Mouse (Mus musculus): Measurements from ENCODE around the gene Luc7l.

Luc7l gene

DNA sequence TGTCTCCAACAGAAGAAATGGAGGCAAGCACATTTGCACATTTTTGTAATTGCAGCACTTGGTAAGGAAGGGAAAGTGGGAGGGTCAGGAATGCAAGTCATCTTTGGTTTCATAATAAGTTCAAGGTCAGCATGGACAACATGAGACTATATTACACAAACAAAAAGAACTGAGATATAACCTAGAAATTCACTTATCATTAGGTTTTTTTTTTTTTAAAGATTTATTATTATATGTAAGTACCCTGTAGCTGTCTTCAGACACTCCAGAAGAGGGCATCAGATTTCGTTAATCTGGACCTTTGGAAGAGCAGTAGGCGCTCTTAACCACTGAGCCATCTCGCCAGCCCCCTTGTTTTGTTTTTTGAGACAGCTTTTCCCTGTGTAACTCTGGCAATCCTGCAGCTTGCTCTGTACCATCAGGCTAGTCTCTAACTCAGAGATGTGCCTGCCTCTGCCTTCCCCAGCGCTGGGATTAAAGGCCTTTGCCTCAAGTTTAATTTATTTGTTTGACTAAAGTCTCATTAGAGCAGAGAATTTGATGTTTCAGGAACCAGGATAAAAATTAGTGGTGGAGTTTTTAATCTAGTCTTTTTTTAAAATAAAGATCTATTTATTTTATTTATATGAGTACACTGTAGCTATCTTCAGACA lies 684 bp upstream of the Luc7l start:
- WGBS, result 59% methylated on average over 4 of the region's 4 CpGs

DNA sequence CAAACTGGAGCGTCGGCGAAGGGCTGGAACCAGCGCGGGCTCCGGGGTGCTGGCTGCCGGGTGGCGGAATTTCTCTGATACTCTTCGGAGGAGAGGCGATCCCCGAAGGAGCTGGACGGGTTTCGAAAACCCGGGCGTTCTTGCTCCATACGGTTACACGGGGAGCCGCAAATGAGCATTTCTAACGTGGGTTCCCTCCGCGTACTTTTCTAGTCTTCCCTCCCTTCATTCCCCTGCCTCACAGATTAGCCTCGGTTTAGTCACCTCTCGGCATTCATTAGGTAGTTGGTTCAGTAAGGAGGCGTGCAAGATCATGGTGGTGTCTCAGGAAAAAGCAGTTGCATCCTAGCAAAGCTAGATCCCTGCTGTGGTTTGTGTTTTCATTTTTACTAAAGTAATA lies 703 bp downstream of the Luc7l start:
- WGBS, result under 1% methylated on average over 24 of the region's 24 CpGs

DNA sequence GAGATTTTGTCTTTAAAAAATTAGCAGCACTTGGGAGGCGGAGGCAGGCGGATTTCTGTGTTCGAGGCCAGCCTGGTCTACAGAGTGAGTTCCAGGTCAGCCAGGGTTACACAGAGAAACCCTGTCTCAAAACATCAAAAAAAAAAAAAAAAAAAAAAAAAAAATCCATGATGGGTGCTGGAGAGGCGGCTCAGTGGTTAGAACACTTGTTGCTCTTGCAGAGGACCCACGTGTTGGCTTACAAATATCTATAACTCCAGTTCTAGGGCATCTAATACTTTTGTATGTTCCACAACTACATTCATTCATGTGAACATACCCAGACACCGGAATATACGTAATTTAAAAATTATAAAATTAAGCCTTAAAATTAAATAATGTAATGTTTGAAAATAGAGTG lies 2.6 kb downstream of the Luc7l start:
- WGBS, result 95% methylated on average over 7 of the region's 7 CpGs

DNA sequence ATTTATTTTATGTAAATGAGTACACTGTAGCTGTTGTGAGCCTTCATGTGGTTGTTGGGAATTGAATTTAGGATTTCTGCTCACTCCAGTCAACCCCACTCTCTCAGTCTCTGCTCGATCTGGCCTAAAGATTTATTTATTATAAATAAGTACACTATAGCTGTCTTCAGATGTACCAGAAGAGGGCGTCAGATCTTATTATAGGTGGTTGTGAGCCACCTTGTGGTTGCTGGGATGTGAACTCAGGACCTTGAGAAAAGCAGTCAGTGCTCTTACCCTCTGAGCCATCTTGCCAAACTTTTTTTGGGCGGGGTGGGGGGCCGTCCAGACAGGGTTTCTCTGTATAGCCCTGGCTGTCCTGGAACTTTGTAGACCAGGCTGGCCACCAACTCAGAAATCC lies 9.1 kb downstream of the Luc7l start:
- WGBS, result 77% methylated on average over 4 of the region's 4 CpGs

GRCm38 (mm10) chr17:26262384-26262783 lies 9.7 kb downstream of the Luc7l start:
- 93% methylated on average over 3 of the region's 3 CpGs for WGBS

- 65% methylated on average over 1 of the region's 1 CpGs for WGBS
These were observed 16.2 kb downstream of the Luc7l start for GRCm38 (mm10) chr17:26268851-26269250.

DNA sequence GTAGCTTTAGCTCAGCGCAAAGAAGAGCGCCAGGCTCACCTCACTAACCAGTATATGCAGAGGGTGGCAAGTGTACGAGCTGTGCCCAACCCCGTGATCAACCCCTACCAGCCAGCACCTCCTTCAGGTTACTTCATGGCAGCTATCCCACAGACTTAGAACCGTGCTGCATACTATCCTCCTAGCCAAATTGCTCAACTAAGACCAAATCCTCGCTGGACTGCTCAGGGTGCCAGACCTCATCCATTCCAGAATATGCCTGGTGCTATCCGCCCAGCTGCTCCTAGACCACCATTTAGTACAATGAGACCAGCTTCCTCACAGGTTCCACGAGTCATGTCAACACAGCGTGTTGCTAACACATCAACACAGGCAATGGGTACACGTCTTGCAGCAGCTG lies 16.9 kb downstream of the Luc7l start:
- WGBS, result 95% methylated on average over 10 of the region's 10 CpGs

- 88% methylated on average over 3 of the region's 3 CpGs for WGBS
These were observed 19.9 kb downstream of the Luc7l start for GRCm38 (mm10) chr17:26272586-26272985.

GRCm38 (mm10) chr17:26275933-26276332 lies 23.2 kb downstream of the Luc7l start:
- WGBS, result 82% methylated on average over 13 of the region's 13 CpGs

DNA sequence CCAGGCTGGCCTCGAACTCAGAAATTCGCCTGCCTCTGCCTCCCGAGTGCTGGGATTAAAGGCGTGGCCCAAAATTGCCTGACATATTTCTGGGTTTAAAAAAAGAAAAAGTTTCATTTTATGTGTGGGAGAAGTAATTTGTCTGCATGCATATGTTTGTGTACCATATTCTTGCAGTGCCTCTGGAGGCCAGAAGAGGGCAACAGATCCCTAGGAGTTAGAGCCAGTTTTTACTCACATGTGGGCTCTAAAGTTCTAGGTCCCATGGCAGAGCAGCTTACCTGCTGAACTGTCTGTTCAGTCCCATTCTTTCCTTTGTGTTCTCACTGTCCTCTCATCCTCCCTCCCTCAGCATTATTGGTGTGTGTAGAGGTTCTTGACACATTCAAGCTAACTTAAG lies 24.0 kb downstream of the Luc7l start:
- WGBS, result 69% methylated on average over 4 of the region's 4 CpGs

DNA sequence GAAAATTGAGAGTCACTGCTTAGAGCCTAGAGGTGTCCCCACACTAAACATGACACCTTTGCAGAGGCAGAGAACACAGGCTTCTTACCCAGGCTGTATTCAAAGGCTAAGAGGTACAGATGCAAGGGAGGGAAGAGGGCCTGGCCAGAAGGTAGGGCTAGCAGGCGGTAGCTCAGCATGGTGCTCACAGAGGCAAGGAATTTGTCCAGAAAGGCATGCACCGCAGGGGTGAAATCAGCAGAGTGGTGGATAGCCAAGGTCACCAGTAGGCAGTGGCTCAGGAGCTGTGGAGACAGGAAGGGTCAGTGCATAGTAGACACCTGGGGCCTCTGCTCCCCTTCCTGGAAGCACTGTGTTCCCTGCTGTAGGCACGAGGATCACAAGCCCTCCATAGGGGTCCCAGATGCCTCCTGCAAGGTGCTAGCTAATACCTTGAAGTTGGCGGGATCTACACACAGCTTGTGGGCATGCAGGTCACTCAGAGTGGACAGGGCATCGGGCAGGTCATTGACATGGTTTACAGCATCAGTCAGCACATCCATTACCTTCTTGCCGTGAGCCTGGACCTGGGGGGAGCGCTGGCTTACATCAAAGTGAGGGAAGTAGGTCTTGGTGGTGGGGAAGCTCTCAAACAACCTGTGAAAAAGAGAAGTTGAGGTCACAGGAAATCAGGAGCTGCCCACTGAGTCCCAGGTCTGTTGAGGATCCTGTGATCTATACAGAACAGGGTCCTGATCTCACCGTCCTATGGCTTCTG lies 33.7 kb downstream of the Luc7l start:
- 88% methylated on average over 8 of the region's 8 CpGs for WGBS

DNA sequence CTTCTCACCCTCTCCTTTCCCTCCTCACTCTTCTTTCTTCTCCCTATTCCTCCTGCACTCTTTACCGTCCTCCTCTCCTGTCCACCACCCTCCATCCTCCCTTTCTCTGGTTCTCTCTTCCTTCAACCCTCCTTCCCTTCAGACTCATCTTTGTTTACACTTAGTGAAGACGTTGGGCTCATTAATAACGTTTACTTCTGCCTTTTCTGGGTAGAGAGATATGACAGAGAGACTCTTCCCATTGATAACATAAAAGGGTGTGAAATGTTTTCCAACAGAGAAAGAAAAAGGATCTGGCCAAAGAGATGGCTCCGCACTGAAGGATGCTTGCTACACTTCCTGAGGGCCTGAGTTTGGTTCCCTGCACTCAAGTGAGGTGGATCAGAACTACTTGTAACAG lies 36.8 kb downstream of the Luc7l start:
- WGBS, result 80% methylated on average over 4 of the region's 4 CpGs

DNA sequence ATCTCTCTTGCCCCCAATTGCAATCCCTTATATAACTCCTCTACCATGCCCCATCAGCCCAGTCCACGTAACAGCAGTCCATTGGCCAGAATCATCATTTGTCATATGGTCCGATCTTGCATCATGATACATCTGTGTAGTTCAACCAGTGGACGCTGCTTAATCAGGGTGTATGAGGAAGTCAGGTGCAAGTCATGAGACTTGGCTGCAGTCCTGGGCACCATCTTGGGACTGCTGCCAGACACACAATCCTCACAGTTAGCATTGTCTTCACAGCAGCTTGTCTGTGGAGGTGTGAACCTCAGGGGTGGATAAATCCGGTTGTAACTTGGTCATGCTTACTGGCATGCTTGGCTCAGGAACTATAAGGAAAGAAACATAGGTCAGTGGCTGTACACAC lies 45.6 kb downstream of the Luc7l start:
- 80% methylated on average over 4 of the region's 4 CpGs for WGBS

DNA sequence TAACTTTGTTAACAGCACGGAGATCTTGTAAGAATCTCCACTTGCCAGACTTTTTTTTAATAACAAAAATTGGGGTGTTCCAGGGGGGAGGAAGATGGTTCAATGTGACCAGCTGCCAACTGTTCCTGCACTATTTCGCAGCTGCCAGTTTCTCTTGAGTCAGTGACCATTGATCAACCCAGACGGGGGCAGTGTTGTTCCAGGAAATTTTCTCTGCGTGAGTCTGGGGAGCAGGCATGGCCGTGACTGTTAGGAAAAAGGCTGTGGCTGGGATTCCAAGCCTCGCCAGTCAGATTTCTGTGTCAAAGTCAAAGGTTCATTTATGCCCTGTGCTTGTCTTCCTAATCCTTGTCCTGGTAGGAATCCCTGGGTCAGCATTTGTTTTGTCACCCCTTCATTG lies 61.6 kb downstream of the Luc7l start:
- WGBS, result 7% methylated on average over 6 of the region's 6 CpGs

DNA sequence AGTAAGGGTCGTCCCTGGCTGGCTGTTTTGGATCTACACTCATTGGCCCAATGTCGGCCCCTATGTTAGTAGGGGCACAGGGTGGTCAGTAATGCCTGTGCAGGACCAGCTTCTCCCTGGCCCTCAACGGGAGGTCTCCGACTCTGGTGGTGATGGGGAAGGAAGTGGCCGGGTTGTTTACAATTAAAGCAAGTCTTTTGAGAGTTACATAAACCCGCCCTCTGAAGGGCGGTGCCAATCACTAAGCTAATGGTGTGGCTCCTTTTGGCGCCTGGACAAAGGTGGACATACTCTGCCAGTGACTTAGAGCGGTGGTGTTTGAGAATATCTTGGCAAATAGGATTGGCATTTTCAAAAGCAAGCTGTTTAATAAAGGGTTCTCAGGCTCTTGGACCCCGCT lies 62.8 kb downstream of the Luc7l start:
- 45% methylated on average over 10 of the region's 10 CpGs for WGBS

GRCm38 (mm10) chr17:26318441-26318840 lies 65.7 kb downstream of the Luc7l start:
- WGBS, result 94% methylated on average over 1 of the region's 1 CpGs

All from cerebral cortex, adult 2 months (tissue).